Mouse (Mus musculus): Measurements from ENCODE around the gene St8sia6.
"Not testable (repeated sequence)": the region's sequence is repeated elsewhere in the genome, so short reads cannot be mapped to it uniquely, and the experiment has no call there.

Gene St8sia6

GRCm38 (mm10) chr2:13757412-13757811, 36.5 kb downstream of the St8sia6 start:
- no peak for DNase-seq

- no peak for DNase-seq
Measured at GRCm38 (mm10) chr2:13755733-13756132, 38.1 kb downstream of the St8sia6 start.

DNA sequence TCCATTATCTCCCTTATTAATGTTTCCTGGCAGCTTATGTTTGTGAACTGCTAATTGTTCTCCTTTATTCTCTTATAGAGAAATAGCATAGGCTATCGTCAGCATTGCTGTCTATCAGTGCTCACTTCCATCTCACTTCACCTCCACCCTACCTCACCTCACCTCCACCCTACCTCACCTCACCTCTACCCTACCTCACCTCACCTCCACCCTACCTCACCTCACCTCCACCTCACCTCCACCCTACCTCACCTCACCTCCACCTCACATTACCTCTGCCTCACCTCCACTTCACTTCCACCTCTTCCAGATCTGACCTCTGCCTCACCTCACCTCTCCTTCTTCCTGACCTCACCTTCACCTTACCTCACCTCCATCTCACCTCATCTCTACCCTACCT, 42.2 kb downstream of the St8sia6 start:
- no peak for DNase-seq

- no peak for DNase-seq
Measured at GRCm38 (mm10) chr2:13750777-13751176, 43.1 kb downstream of the St8sia6 start.

DNA sequence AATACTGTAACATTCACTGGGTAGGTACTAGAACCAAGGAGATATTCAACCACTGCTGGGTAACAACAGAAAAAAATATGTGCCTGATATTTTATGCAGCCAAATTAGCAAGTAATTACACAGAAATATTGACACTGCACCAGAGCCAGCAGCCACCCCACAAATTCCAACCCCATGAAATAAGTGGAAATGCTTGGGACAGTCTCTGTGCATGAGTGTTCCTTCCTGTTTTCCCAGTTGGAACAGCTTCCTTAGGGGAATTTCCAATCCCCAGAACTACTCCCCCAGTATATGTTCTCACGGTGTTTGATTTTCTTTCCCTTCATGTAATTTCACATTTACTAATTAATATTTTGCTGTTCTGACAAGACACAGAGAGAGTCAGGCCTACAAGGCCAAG, 43.8 kb downstream of the St8sia6 start:
- no peak for DNase-seq

DNA sequence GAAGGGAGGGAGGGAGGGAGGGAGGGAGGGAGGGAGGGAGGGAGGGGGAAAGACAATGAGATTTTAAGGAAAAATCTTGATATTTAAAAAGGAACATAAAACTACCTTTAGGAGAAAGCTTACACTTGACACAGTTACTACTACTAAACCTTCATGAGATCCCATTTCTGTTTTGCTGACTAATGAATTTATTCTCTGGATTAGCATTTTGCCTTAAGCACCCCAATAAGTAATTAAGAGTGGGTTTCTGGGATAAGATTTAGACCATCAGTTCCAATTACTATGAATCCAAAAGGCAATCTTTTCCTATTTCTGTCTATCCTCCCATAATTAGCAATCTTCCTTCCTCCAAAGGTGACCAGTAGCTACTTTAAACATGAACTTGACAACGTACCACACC, 44.7 kb downstream of the St8sia6 start:
- no peak for DNase-seq

- no peak for DNase-seq
Measured at GRCm38 (mm10) chr2:13747576-13747975, 46.3 kb downstream of the St8sia6 start.

GRCm38 (mm10) chr2:13746023-13746422, 47.8 kb downstream of the St8sia6 start:
- no peak for DNase-seq

- no peak for DNase-seq
Measured at GRCm38 (mm10) chr2:13738704-13739103, 55.2 kb downstream of the St8sia6 start.

DNA sequence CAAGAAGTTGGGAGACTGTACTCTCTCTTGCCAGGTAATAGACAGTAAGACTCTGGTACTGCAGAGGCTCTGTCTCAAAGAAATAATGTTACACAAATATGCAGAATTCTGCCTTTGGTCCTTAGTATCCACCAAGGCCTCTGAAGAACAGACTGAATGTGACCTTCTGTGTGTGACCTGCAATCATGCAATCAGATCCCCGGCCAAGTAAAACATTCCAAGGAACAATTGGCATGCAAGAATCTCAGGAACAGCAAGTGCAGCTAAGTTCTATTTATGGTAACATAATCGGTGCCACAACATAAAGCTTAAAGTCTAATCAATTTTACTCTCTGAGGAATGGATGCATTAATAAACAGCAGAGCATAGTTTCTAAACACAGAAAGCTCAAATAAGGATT, 66.0 kb downstream of the St8sia6 start:
- DNase-seq, result peak; percentile 49

DNA sequence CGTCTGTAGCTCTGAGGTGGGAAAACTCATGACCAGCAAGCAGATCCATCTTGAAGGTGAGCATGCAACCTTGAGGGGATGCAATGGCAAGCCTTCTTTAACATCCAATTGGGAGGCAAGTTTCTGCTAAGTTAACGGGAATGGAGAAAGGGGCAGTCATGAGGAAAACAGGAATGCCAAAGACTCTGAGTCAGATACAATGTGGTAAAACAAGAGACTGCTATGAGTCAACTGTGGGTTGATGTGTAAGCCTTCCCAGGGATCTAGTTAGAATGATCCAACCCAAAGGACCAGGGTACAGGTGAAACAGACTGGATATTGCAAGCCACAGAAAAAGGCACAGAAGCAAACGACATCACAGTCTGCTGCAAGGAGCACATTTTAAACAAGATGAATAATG, 68.3 kb downstream of the St8sia6 start:
- DNase-seq, result no peak

DNA sequence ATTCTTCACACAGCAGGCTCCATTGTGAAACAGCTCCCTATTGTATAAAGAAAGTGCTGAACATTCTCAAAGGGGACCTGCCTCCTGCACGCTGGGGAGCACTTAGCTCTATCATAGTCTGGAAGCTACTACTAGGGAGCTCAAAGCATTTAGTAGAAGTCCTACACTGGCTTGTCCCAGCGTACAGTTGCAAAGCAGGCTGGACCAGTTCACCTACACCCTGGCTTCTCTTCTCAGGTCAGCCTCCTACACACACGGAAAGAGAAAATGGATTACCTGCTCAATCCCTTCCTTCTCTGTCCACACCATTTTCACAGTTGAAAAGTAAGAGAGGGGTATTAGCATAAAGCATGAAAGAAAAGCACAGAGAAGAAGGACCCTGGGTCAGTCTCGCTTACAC, 71.6 kb downstream of the St8sia6 start:
- no peak for DNase-seq

DNA sequence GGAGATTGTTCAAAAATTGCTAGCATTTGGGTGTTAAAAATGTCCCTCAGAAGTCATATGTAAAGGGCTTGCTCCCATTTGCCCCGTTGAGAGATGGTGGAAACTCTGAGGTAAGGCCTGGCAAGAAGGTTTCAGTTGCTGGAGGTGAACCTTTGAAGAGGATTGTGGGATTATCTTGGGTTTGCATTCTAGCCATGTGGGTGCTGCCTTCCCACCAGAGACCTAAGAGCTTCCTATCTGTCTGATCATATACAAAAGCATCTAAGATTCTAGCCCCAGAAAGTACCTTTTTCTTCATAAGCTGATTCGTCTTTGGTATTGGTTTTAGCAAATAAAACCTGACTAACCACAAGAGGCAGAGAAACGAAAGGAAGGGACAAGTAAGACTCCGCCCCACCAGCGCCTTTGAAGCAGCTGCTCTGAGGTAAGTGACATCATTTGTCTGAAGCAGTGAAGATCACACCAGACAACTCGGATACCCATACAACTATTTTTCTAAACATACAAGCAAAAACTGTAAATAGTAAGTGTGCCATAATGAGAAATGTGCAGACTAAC, 75.2 kb downstream of the St8sia6 start:
- DNase-seq, result no peak

DNA sequence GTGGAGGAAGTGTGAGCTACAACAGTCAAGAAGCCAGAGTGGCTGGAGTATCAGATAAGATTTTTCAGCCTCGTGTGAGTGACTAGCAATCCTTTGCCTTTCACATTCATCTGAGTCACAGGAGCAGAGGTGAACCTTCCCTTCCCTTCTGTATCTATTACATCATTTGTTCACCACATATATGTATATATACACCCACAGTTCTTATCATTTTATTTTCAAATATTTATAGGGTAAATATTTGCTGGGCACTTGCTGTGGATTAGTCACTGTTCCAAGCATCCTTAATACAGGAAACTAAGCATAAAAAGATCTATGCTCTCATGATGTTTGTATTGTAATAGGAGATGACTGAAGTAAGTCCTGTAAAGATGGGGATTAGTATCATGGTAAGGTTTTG, 85.1 kb downstream of the St8sia6 start:
- no peak for DNase-seq

DNA sequence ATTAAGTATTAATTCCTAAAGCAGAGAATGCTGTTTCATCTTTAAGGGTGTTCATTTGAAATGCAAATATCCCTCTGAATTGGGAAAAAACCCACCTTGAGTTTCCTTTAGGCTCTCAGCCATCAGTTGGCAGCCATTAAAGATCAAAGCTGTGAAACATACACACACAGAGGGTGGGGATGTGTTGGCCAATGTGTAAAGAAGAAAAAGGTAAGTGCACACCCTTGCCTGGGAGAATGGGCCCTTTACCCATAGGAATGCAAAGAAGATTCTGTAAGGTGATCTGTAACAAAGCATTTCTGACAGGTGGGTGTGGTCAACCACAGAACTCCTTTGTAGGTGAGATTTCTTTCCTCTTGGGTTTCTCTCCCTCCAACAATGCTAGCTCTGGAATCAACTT, 96.3 kb downstream of the St8sia6 start:
- DNase-seq, result no peak

GRCm38 (mm10) chr2:13694417-13694816, 99.4 kb downstream of the St8sia6 start:
- DNase-seq, result no peak

DNA sequence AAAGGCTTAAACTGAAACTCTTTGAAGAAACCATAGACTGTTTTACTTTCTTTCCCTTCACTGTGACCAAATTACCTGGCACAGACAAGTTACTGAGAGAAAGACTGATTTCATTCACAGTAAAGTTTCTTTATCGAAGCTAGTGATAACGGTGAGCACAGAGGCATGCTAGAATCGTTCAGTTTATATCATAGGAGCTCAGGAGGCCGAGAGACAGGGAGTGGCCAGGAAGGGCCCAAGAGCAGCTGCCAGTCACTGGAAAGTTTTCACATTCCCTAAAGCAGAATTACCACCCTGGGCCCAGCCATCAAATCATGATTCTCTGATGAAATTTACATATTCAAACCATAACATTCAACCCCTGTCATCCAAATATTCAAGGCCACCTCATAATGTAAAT, 109.5 kb downstream of the St8sia6 start:
- no peak for DNase-seq

DNA sequence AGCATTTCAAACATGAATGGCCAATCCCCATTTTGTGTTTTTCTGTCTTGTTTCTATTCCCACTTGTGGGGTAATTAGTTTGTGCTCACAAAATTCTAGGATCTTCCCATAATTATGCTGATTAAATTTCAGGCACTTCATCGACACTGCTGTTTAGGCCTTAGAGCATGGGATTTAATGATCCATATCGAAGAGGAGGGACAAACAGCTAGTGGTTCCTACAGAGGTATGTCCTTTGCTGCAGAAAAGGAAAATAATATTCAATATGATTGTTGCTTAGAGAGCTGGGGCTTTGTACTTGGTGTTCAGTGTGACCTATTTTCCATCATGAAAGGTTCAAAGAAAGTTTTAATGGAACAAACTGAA, 110.7 kb downstream of the St8sia6 start:
- no peak for DNase-seq

- DNase-seq, result no peak
Measured at GRCm38 (mm10) chr2:13682488-13683204, 111.2 kb downstream of the St8sia6 start.

- DNase-seq, result peak; percentile 15
Measured at GRCm38 (mm10) chr2:13672946-13673345, 120.9 kb downstream of the St8sia6 start.

GRCm38 (mm10) chr2:13672426-13672825, 121.4 kb downstream of the St8sia6 start:
- no peak for DNase-seq

DNA sequence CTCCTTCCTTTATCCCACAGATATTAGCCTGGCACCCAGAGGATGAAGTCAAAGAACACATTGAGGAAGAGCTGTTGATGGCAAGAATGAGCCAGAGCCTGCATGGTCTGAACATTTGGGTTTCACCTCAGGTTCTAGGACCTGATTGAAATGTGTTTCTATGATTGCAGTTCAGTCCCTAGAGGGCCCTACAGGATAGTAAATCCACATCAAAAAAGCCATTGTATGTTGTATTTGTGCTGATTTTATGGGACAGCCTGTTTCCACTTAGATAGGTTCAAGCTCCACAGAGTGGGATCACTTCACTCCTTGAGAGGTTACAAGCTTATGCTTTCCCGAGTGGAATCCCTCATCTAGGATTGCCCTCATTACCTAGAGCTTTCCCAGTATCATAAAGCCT, 159.0 kb downstream of the St8sia6 start:
- DNase-seq, result peak; percentile 5

- DNase-seq, result no peak
Measured at GRCm38 (mm10) chr2:13630136-13630832, 163.6 kb downstream of the St8sia6 start.

DNA sequence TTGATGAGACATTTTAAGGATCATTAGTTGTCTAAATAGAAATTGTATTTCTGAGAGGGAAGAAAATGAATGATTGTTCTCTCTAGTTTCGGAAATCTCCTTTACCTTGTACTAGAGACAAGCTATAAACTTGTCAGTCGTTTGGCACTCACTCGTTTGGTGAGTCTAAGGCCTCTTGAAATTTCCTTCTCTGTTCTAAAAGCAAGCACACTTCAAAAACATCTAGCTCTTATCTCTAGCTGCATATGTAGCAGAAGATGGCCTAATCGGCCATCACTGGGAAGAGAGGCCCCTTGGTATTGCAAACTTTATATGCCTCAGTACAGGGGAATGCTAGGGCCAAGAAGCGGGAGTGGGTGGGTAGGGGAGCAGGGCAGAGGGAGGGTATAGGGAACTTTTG, 190.2 kb downstream of the St8sia6 start:
- DNase-seq, result not testable (repeated sequence)

DNA sequence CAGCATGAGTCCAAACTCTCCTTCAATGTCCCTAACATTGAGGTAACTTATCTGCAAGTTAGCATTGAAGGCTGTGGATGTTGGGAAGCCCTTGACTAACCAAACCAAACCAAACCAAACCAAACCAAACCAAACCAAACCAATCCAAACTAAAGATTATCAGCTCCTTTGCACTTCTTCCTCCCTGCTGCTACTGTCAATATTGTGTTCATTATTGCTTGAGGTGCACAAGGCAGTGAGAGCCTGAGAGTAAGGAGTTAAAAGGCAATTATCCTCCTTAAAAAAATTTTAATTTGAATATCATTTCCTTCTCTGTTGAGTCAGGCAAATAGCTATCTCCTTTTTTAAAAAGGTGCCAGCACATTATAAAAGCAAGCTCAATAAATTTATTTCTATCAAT, 190.8 kb downstream of the St8sia6 start:
- DNase-seq, result no peak
